Mouse (Mus musculus) right cerebral cortex, postnatal 25 days (tissue): ENCODE measurements around the gene Dnah5.

Experiments used
- DNase-seq: peaks from one replicate; pipeline ENCODE4 v3.0.0; 2022

Dnah5 gene

DNA sequence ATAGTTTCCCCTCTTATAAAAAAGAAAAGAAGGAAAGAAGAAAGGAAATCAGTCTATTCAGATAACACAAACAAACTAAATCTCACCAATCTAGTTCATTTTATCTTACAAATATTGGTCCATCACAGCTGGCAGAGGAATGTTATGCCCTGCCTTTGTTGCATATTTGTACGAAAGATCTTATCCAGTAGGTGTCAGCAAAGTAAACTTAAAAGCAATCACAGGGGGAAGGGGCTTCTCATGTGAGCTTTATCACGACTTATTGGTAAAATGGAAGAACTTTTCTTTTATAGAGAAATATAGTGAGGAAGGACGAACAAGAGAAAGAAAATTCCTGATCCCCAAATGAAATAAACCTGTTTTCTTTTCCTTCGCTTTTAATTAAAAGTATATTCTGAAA is 299.3 kb downstream of the Dnah5 start:
- DNase-seq: no peak

DNA sequence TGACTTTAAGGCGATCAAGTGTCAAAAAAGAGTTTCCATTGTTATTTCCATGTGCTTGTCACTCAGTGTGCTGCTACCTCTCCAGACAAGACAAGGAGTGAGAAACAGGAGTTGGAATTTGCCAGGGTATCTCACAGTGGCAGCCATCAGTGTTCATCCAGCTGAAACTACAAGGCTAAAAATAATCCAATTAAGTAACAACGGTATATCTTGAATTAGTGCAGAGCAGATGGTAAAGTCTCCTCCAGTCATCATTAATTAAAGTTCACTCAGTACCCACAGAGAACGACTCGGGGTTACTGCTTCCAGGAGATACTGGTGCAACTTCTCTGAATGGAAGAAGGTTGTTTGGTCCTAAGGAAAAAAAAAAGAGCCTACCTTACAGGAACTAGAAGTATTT is 311.6 kb downstream of the Dnah5 start:
- DNase-seq: no peak
